Mouse (Mus musculus) urinary bladder, postnatal 25 days (tissue): Measurements from ENCODE around the gene Dbp.

Experiments used
- DNase-seq: peaks from one replicate; pipeline ENCODE4 v3.0.0; 2022; ENCODE audit warnings: low spot score

Dbp gene

GRCm38 (mm10) chr7:45725713-45726112 lies 20.8 kb downstream of the Dbp start, which contains the start of gene Spaca4:
Gene Spaca4 (minus strand): TSS chr7:45725813.
- no peak for DNase-seq

DNA sequence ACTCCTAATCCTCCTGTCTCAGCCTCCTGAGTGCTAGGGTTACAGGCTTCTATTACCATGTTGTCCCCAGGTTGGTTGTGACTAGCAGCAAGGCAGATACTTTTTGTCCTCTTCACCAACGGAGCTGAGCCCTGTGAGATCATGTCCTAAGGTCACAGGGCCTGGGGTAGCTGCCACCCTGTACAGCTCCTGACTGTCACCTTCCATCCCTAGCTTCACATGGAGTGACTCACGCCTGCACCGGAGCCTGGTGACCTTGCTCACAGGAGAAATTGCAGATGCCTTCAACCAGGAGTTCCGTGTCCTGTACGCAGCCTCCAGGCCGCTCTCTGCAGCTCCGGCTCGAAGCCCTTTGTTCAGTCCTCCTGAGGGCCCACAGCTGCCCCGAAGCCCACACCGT lies 21.5 kb downstream of the Dbp start:
- DNase-seq = no peak

DNA sequence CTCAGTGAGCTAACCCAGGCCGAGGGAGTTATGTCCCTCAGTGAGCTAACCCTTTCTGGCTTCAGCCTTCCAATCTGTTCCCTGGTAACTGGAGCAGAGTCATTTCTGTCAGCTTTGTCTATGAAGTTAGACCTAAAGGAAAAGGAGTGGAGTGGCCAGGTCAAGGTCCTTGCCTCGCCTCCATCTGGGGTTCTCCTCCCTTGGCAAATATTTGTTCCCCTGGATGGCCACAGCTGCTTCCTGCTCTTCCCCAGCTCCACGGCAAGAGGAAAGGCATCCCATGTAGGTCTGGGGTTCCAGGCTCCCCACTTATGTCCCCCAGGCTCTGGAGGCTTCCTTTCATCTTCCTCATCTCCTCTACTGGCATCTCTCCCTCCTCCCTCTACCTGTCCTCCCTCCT lies 22.7 kb downstream of the Dbp start:
- no peak for DNase-seq

GRCm38 (mm10) chr7:45730727-45731431 lies 26.0 kb downstream of the Dbp start:
- no peak for DNase-seq

- no peak for DNase-seq
These were observed 28.6 kb downstream of the Dbp start for GRCm38 (mm10) chr7:45733477-45733876.

- peak; percentile 81 for DNase-seq
These were observed 34.4 kb downstream of the Dbp start for GRCm38 (mm10) chr7:45739162-45739763.

DNA sequence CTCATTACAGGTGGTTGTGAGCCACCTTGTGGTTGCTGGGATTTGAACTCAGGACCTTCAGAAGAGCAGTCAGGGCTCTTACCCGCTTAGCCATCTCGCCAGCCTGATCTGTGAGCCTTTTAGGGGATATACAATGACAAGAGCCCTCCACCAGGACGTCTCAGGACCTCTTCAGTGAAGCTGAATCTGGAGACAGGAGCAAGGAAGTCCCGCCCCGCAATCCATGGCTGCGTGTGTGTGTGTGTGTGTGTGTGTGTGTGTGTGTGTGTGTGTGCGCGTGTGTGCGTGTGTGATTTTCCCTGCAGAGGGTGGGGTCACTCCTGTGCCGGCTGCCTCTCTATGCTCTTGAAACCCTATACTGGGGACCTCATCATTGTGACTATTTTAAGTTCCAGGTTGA lies 34.9 kb downstream of the Dbp start:
- DNase-seq = no peak

- no peak for DNase-seq
These were observed 36.4 kb downstream of the Dbp start for GRCm38 (mm10) chr7:45741308-45741707.

GRCm38 (mm10) chr7:45741777-45742176 lies 36.9 kb downstream of the Dbp start:
- DNase-seq = no peak

DNA sequence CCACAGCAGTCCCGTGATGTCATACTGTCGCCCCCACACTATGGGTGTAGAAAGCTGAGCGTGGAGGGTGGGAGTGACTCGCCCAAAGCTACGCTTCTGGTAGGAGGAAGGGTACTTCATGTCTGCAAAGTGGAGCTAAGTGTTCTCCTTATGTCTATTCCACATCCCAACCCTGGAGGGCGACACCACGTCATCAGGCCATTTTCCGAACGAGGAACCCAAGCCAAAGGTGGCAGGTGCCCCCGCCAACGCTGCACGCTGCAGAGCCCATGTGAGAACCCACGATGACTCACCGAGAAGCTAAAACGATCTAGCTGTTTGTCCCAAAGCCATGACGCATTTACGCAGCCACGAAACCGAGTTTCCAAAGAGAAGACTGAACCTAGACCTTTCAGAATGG lies 37.5 kb downstream of the Dbp start:
- no peak for DNase-seq

GRCm38 (mm10) chr7:45744387-45744786 lies 39.5 kb downstream of the Dbp start:
- peak; percentile 83 for DNase-seq

DNA sequence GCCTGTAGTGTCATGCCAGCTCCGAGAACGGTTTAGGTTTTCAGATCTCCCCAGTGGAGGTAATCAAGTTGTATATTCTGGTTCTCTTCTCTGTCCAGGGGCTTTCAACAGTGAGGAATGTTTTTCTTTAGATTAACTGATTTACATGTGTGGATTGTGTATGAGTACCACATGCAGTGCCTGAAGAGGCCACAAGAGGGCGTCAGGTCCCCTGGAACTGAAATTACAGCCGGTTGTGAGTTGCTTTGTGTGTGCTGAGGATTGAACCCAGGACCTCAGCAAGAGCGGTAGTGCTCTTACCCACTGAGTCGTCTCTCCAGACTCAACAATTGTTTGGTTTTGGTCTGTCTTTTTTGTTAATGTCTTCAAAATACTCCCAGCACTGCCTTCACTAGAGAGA lies 41.6 kb downstream of the Dbp start:
- DNase-seq = no peak

- DNase-seq = no peak
These were observed 42.6 kb downstream of the Dbp start for GRCm38 (mm10) chr7:45747450-45747849.

DNA sequence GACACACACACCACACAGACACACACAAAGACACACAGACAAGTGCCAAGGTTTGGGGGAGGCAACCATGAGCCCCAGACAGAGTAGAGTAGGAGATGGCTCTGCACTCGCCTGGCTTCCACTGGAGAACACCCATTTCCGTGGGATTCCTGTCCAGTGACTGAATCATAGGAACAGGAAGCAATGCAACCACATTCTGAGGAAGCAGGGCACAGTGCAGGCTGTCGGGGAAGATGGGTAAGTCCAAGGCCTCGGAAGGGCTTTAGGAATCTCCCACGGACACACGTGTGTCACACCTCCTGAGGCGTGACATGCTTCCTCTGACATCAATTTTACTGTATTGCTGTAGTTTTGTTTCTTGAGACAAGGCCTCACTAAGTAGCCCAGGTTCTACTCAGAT lies 43.2 kb downstream of the Dbp start:
- DNase-seq = no peak

- no peak for DNase-seq
These were observed 44.5 kb downstream of the Dbp start for GRCm38 (mm10) chr7:45749401-45749800.

GRCm38 (mm10) chr7:45750162-45750561 lies 45.3 kb downstream of the Dbp start:
- no peak for DNase-seq

DNA sequence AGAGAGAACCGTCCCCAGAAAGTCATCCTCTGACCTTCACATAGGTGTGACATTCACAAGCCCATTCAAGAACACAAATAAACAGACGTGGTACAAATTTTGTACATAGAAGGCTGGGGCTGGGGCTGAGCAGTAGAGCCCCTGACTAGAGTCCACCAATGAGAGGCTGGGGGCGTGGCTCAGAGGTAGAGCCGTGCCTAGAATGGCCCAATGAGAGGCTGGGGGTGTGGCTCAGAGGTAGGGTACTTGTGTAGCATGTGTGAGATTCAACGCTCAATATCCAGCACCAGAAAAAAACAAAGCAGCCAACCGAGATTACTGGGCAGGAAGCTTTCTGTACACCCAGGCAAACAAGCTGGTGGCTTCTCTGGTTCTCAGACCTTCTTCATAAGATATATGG lies 50.8 kb downstream of the Dbp start:
- DNase-seq = no peak

GRCm38 (mm10) chr7:45759400-45759799 lies 54.5 kb downstream of the Dbp start:
- DNase-seq = peak; percentile 39
